Mouse (Mus musculus) midbrain, embryonic 10.5 days (tissue): ENCODE results near the gene Gga1. TPM values are rescaled to one million over a fixed set of nuclear protein-coding genes. Genes with fewer than 3 reads are reported as not detected.

Source experiments
- DNase-seq: peaks from one replicate; pipeline ENCODE4 v3.0.0-alpha.2; 2017; ENCODE audit warnings: low spot score
- H3K27ac ChIP-seq: fragments of 300-500 bp; sonication (generic); replicated peaks from 2 replicates; pipeline ENCODE4 v1.5.1; 2016; ENCODE audit warnings: mild to moderate bottlenecking
- H3K27me3 ChIP-seq: fragments of 300-500 bp; sonication (generic); 2 replicates; pipeline ENCODE4 v1.6.1; 2016; ENCODE audit warnings: low read depth, mild to moderate bottlenecking; ENCODE audit not compliant: poor library complexity, severe bottlenecking
- H3K36me3 ChIP-seq: fragments of 300-500 bp; sonication (generic); 2 replicates; pipeline ENCODE4 v1.6.1; 2016; ENCODE audit warnings: mild to moderate bottlenecking, moderate library complexity
- H3K4me1 ChIP-seq: fragments of 300-500 bp; sonication (generic); 2 replicates; pipeline ENCODE4 v1.6.1; 2016
- H3K4me3 ChIP-seq: fragments of 300-500 bp; sonication (generic); 2 replicates; pipeline ENCODE4 v1.5.1; 2016; ENCODE audit warnings: mild to moderate bottlenecking, moderate library complexity
- H3K9me3 ChIP-seq: fragments of 300-500 bp; sonication (generic); replicated peaks from 2 replicates; pipeline ENCODE4 v1.6.1; 2016; ENCODE audit warnings: mild to moderate bottlenecking
- WGBS: fragments of 180-500 bp; shearing (Covaris S2); methylation state at CpG from one replicate; pipeline ENCODE4 v1.1.7; 2016; 5-methylcytosine and 5-hydroxymethylcytosine counted together
- polyA plus RNA-seq: library from polyadenylated mRNA; unstranded; fragments of >200 nt; fragmentation: Nextera tagmentation; extraction: Ambion mirVana; gene quantifications from 2 replicates; pipeline ENCODE4 v1.2.1, GENCODE M21; 2016

Gene Gga1
- polyA plus RNA-seq: 47.1 and 52.8 TPM in 2 replicates

DNA sequence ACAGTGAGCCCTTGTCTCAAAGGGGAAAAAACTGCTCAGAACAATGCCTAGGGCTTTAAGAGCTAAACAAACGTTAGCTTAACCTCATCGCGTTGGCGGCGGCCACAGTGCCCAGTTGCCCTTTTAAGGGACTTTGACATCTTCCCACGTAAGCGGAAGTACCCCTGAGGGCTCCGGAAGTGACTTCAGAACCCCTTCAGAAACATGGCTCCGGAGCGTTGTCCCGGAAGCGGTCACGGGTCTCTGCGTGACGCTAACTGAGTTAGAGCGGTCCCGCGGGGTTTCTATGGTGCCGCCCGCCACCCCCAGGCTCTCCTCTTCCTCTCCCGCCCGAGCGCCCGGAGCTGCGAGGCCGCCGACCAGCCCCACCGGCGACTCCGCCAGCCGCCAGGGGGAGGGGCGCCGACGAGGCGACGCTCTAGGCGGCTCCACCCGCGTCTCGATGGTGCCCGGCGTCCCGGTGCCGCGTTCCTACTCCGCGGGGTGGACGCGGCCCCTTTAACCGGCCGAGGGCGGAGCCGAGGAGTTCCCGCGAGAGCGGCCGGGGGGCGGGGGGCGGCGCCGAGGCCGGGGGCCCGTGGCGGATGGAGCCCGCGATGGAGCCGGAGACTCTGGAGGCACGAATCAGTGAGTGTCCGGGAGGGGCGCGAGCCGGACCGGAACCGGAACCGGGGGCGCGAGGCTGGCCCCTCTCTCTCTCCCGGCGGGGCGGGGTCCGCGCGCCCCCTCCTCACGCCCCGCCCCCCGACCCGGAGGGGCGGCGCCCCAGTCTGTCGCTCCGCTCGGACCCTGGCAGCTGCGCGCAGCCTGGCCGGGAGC, at the start of gene Gga1:
Gga1 (plus strand) TSS at position 200 of the 819 bp plus-strand sequence.
- WGBS: under 1% methylated on average over 90 of the region's 95 CpGs
- H3K9me3 ChIP-seq: no peaks in the 10 kb centered on the region
- peaks cover 24% of the 10 kb centered on the region for H3K36me3 ChIP-seq
- H3K4me3 ChIP-seq: peak within 1 kb of the TSS; percentile 60
- H3K27me3 ChIP-seq: no peaks in the 10 kb centered on the region
- H3K27ac ChIP-seq: peak within 1 kb of the TSS; percentile 96
- peak; percentile 96 for DNase-seq
- peaks cover 58% of the 10 kb centered on the region for H3K4me1 ChIP-seq

- no peak for DNase-seq
- H3K4me3 ChIP-seq: no peak overlapping the region
- peak overlapping the region; percentile 38; the same call in 1 of the 2 replicates for H3K27ac ChIP-seq
- no peaks in the 10 kb centered on the region for H3K9me3 ChIP-seq
- peaks cover 31% of the 10 kb centered on the region for H3K27me3 ChIP-seq
- 27% methylated on average over 5 of the region's 5 CpGs for WGBS
- H3K4me1 ChIP-seq: peaks cover 41% of the 10 kb centered on the region
- H3K36me3 ChIP-seq: no peaks in the 10 kb centered on the region
These were observed 48.7 kb upstream of the Gga1 start for GRCm38 (mm10) chr15:78828315-78828714.

- 85% methylated on average over 1 of the region's 1 CpGs for WGBS
- no peaks in the 10 kb centered on the region for H3K36me3 ChIP-seq
- no peak overlapping the region for H3K4me3 ChIP-seq
- no peaks in the 10 kb centered on the region for H3K9me3 ChIP-seq
- no peak for DNase-seq
- peaks cover 54% of the 10 kb centered on the region for H3K4me1 ChIP-seq
- no peak overlapping the region for H3K27ac ChIP-seq
- H3K27me3 ChIP-seq: peaks cover 31% of the 10 kb centered on the region
These were observed 47.4 kb upstream of the Gga1 start for GRCm38 (mm10) chr15:78829636-78830035.

DNA sequence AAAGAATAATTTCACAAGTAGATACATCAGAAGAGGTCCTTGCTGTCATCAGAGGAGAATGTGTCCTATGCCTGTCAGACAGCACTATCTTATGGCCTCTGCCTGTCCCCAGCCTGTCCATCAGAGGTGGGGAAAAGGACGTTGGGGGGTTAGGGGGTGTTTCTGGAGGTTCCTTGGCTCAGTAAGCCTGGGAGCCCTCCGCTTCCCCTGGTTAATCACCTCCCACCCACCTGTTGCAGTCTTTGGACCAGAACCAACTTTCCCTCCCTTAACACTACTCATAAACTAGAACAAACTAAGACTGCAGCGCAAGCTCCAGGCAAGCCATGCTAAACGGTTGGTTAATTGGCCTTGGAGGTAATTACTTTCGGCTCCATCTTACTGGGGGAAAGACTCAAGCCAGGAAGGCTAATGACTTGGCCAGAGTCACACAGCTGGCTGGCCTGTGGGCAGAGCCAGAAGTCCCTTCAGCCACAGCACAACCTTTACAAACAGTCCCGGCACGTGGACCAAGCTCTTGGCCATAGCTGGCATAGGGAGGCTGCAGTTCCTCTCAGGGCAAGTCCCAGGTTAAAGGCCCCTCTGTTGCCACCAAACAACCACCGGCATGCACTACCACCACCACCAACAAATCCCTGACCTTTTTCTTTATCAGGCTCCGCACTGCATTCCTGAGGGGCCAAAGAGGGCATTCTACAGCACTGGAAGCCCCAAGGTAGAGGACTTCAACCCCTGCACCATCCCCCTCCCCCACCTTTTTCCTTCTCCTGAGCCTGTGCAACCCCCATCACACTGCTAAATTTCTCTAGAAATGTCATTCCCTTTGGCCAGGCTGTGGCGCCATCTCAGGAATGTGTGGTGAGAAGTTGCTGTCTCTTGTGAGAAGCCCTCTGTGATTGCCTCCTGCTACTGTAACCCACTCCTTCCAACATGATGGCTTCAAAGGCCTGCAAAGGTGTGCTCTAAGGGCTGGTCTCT, 46.0 kb upstream of the Gga1 start:
- peaks cover 68% of the 10 kb centered on the region for H3K4me1 ChIP-seq
- no peaks in the 10 kb centered on the region for H3K9me3 ChIP-seq
- WGBS: 79% methylated on average over 10 of the region's 10 CpGs
- H3K27me3 ChIP-seq: peaks cover 25% of the 10 kb centered on the region
- no peak overlapping the region for H3K4me3 ChIP-seq
- DNase-seq: no peak
- H3K36me3 ChIP-seq: no peaks in the 10 kb centered on the region
- peak overlapping the region; percentile 90 for H3K27ac ChIP-seq

DNA sequence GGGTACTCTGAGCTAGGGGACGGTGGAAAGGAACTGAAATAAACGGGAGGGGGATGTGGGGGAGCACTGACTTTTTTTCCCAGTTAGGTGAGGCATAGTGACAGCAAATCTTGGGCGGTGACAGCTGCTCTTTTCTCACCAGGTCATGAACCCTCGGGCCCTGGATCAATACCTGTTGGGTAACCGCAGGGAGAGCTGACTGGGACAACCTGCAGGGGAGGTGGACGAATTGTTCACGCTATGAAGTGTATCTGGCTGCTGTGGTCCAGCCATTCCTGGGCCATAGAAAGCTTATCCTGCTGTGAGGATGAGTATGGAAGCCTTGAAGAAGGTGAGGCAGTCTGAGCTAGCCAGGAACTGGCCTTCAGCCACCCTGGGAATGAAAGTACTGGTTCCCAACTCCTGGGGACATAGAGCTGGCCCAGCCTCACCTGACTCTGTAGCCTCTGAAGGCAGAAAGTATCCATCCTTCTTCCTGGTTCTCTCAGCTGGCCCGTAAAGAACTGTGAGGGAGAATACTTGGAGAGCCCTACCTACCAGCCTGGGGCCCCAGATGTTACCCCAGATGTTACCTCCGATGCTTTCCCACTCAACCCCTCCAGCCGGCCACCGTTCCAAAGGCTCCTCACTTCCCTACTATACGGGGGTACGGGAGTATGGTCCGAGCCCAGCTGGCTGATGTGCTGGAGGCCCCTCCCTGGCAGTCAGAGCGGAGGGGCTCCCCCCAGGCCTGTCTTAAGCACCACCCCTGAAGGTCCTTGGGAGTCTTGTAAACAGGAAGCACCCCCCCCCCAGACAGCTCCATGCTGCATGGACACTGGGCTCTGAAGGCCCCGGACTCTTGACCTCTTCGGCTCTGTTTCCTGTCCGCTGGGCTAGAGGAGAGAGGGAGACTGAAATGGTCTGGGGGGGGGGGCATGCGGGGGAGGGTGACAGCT, 45.0 kb upstream of the Gga1 start:
- peaks cover 18% of the 10 kb centered on the region for H3K27me3 ChIP-seq
- H3K27ac ChIP-seq: peak overlapping the region; percentile 90
- H3K9me3 ChIP-seq: 0 out of 2 replicates have a peak, but pooled peaks cover 5% of the 10 kb centered on the region
- 48% methylated on average over 19 of the region's 19 CpGs for WGBS
- peak overlapping the region; percentile 28; the same call in 1 of the 2 replicates for H3K4me3 ChIP-seq
- H3K4me1 ChIP-seq: peaks cover 68% of the 10 kb centered on the region
- DNase-seq: peak; percentile 49
- no peaks in the 10 kb centered on the region for H3K36me3 ChIP-seq

- peak; percentile 76 for DNase-seq
- 0 out of 2 replicates have a peak, but pooled peaks cover 5% of the 10 kb centered on the region for H3K9me3 ChIP-seq
- 5% methylated on average over 14 of the region's 14 CpGs for WGBS
- no peaks in the 10 kb centered on the region for H3K36me3 ChIP-seq
- H3K4me1 ChIP-seq: peaks cover 67% of the 10 kb centered on the region
- peaks cover 11% of the 10 kb centered on the region for H3K27me3 ChIP-seq
- H3K27ac ChIP-seq: peak overlapping the region; percentile 90
- peak overlapping the region; percentile 28 for H3K4me3 ChIP-seq
These were observed 44.3 kb upstream of the Gga1 start for GRCm38 (mm10) chr15:78832701-78833123.

GRCm38 (mm10) chr15:78833582-78833981, 43.4 kb upstream of the Gga1 start:
- 0 out of 2 replicates have a peak, but pooled peaks cover 5% of the 10 kb centered on the region for H3K9me3 ChIP-seq
- peak overlapping the region; percentile 90 for H3K27ac ChIP-seq
- no peak overlapping the region for H3K4me3 ChIP-seq
- no peaks in the 10 kb centered on the region for H3K36me3 ChIP-seq
- peaks cover 59% of the 10 kb centered on the region for H3K4me1 ChIP-seq
- 86% methylated on average over 3 of the region's 3 CpGs for WGBS
- DNase-seq: no peak
- H3K27me3 ChIP-seq: peaks cover 2% of the 10 kb centered on the region

DNA sequence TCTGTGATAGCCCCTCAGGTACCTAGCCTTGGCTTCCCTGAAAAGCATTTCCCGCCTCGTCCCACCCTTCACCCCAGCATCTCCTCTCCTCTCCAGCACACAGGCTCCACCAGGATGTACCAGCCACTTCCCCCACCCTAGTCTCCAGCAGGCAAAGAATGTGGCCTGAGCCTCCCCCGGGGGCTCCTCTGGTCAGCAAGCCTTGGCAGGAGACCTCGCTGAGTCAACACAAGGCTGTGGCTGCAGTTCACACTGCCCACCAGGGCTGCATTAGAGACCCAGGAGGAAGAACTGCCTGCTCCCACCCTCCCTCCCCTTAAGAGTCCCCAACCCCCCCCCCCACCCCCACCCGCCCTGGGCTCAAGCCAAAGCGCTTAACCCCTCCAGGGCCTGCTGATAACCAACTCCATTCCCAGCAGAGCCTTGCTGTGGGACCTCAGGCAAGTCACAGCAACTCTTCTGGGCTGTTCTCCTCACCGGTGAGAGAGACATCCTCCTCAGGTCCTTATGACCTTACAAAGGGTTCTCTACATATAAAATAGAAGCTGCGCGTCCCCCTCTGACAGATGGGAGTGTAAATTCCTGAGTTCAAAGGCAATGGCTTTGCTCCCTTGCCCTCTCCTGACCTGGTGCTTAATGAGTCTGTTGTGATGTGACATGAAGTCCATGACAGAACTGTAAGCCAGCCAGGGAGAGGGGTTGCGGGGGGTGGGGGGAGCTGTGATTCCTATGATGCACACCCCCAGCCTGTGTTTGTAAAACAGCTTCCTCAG, 42.6 kb upstream of the Gga1 start:
- H3K4me3 ChIP-seq: no peak overlapping the region

DNA sequence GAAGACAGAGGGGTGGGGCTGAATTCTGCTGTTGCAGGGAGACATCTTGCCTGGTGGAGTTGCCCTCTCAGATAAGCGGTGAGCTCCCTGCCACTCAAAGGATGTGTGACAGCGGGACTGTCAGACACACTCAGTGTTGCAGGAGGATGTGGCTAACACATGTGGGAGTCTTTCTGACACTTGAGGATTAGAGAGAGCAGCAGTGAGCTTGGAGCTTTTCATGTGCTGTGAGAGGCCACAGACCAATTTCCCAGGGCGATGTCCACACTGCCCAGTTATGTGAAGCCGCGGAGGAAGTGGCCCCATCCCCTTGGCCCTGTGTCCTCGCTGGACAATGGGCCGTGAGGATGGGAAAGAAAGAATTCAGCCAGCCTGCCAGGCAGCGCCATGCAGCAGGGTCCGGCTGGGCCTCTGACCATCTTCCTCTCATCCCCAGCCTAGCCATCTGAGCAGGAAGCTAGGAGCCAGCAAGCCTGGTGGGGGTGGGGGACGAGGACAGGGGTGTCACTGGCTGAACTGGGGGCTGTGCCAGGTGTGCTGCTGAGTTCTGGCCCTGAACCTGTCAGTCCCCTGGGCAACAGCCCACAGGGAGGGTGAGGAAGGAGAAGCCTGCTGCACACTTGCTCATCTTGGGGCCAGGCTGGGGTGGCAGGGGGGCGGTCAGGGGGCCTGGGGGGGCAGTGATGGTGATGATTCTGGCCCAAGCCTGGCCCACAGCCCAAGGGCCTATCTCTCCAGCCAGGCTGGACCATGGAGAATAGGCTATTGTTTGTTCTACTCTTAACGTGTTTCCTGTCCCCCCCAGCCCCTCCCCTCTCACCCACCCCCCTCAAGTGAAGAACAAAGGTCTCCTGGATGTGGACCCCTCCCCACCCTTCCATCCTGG, 41.5 kb upstream of the Gga1 start:
- Histone ChIP-seq H3K27ac (peak overlapping the region; percentile 90), H3K4me3 (0 out of 2 replicates have a peak overlapping the region, but pooled peaks have one; percentile 14), H3K4me1 (peaks cover 77% of the 10 kb centered on the region), H3K9me3 (0 out of 2 replicates have a peak, but pooled peaks cover 5% of the 10 kb centered on the region), H3K27me3 (peaks cover 15% of the 10 kb centered on the region), H3K36me3 (no peaks in the 10 kb centered on the region)
- peak; percentile 55 for DNase-seq
- 13% methylated on average over 12 of the region's 12 CpGs for WGBS

More for the DNA sequence above, 42.6 kb upstream of the Gga1 start:
- 0 out of 2 replicates have a peak, but pooled peaks cover 6% of the 10 kb centered on the region for H3K27me3 ChIP-seq
- WGBS: 53% methylated on average over 10 of the region's 10 CpGs
- H3K4me1 ChIP-seq: peaks cover 67% of the 10 kb centered on the region
- H3K27ac ChIP-seq: peak overlapping the region; percentile 90
- H3K36me3 ChIP-seq: no peaks in the 10 kb centered on the region
- no peak for DNase-seq
- 0 out of 2 replicates have a peak, but pooled peaks cover 5% of the 10 kb centered on the region for H3K9me3 ChIP-seq

GRCm38 (mm10) chr15:78836086-78836621, 40.8 kb upstream of the Gga1 start:
- Histone ChIP-seq H3K4me3 (0 out of 2 replicates have a peak overlapping the region, but pooled peaks have one; percentile 14), H3K36me3 (no peaks in the 10 kb centered on the region), H3K9me3 (0 out of 2 replicates have a peak, but pooled peaks cover 5% of the 10 kb centered on the region), H3K27me3 (peaks cover 22% of the 10 kb centered on the region), H3K27ac (peak overlapping the region; percentile 90), H3K4me1 (peaks cover 80% of the 10 kb centered on the region)
- DNase-seq: no peak
- WGBS: 43% methylated on average over 8 of the region's 8 CpGs
